Mouse (Mus musculus) gonadal fat pad, adult 2 months (tissue): ENCODE measurements around the gene Med16. TPM values are rescaled to one million over a fixed set of nuclear protein-coding genes. Genes with fewer than 3 reads are reported as not detected.
"Not testable (repeated sequence)": the region's sequence is repeated elsewhere in the genome, so short reads cannot be mapped to it uniquely, and the experiment has no call there.

Experiments used
- DNase-seq: peaks from one replicate; pipeline ENCODE4 v3.0.0-alpha.2; 2012; ENCODE audit warnings: low read depth
- polyA plus RNA-seq: library from polyadenylated mRNA; depleted of rRNA; stranded (reverse); fragments of >200 nt; gene quantifications from 2 replicates; pipeline ENCODE4 v1.2.3, GENCODE M21; 2012

Gene Med16
- polyA plus RNA-seq, 1 experiment = 66.8 TPM

DNA sequence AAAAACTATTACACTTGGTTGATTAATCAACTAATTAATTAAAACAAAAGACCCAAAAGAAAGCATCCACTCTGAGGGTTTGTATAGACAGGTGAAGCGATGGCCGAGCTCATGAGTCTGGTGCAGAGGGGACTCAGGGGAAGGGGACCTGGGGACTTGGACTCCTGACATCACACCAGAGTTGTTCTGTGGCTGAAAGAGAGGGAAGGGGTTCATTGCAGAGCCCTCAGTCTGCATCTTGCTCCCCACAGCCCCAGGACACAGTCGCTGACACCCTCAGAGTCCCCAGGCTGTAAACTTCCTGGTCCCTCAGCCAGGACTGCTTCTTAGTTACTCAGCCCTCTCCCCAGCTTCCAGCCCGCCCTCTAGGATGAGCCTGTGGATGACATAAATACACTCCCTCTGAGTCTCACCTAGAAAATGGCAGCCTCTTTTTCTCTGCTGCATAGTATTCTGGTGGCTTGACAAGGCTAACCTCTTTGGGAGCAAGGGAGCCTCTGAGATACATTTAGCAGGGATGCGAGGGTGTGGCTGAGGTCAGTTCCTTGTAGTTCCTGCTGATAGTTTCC is 8.9 kb upstream of the Med16 start:
- DNase-seq = no peak

DNA sequence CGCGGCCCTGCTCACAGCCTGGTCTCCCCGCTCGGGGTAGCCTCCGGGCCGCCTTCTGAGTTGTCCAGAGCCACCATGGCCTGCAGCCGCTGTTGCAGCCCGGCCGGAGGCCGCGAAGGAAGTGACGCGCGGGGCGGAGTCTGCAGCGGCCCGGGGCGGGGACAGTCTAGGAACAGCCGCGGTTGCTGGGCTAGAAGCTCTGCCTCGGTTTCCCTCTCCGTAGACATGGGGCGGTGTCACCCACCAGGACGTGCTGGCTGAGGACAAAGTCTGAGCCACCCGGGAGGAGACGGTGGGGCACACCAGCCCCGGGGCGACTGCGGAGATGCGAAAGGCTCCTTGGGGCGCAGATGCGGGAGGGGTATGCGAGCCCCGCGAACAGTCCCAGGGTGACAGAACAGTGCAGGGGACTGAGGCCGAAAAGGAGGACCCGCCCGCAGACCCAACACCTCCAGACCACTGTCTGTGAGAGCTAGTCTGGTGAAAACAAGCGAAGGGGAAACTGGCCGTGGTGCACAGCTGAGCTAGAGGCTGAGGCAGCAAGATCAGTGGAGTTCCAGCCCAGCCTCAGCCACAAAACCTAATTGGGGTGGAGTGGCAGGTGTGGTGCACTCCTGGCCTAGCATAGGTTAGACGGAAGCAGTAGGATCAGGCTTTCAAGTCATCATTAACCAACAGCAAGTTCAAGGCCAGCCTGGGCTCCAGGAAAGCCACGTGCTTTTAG is 8.2 kb upstream of the Med16 start, which contains the start of gene Kiss1r:
Gene Kiss1r, plus strand, starts transcription at position 164 of the 724 bp plus-strand sequence.
- DNase-seq = no peak

GRCm38 (mm10) chr10:79916081-79916480 is 7.4 kb upstream of the Med16 start:
- no peak for DNase-seq

DNA sequence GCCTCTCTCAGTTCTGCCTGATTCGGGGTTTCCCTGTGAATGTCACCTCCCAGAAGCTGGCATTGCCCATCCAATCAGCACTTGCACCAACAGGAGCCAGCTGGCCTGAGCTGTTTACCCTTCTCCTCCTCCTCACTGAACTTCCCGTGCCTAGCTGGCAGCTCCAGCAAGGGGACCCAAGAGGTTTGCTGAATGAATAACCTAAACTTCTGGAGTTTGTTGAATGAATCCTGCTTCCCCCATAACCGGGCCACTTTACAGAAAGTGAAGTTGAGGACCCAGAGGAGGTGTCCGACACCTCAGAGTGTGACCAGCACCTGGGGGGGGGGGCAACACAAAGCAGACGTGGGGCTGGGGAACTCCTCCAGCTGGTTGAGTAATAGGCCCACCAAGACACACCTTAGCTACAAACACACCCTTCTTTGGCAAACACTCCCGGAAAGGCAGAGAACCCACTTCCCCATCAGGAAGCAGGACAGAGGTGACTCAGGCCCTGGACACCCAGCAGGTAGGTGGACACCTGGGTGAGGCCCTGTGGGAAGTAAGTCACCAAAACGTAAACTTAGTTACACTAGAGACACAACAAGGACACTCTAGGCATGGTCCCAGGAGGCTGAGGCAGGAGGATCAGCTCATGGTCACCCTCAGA is 6.3 kb upstream of the Med16 start:
- no peak for DNase-seq

DNA sequence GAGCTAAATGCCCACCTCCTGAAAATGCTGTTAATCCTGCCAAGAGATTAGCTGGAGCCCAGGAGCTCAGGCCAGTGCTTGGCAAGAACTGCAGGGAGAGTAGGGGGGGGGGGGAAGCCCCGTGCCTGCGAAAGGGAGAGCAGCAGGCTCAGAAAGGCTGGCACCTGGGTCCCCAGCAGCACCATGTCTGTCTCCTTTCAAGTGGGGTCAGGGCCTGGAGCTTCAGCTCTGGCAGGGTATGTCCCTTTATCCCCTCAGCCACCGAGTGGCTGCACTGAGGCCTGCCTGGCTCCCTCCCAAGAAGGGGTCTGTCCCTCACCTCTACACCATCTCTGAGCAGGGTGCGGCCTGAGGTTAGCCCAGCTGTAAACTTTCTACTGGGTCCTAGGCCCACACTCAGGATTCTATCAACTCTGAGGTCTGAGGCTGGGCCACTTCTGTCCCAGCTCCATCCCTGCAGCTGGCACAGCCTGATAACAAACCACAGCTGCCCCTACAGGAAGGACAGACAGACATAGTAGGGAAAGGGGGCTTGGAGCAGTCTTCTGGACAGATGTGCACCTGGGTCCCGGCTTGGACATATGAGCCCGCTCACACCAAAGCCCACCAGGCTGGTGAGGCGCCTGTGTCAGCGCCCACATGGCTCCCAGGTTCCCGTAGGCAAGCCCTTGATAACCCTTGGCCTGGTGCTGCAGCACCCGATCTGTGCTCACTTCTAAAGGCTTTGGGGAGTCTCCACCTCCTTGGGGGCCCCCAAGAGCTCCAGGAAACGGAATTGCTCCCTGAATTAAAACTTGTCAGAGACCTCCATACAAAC is 5.6 kb upstream of the Med16 start:
- no peak for DNase-seq

DNA sequence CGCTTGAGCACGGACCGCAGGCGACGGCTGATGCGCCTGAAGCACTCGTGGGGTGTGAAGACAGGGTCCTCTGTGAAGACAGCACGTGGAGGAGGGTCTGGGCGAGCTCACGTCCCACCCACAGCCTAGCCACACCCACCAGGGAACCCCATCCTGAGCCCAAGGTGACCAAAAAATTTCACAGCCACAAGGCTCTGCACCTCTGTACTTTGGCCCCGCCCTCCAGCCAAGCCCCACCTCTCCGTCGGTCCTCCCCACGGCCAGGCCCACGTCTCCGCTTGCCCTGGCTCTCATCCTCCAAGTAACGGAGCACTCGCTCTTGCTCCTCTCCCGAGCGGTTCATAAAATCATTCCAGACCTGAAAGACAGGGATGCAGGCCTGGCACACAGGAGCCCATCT is 3.7 kb upstream of the Med16 start:
- no peak for DNase-seq

GRCm38 (mm10) chr10:79910556-79910955 is 1.8 kb upstream of the Med16 start, which contains the start of gene Gm26602:
Gene Gm26602 (plus strand): TSS chr10:79910856.
- DNase-seq = no peak

- DNase-seq = no peak
Measured at GRCm38 (mm10) chr10:79909092-79909922, 584 bp upstream of the Med16 start.

DNA sequence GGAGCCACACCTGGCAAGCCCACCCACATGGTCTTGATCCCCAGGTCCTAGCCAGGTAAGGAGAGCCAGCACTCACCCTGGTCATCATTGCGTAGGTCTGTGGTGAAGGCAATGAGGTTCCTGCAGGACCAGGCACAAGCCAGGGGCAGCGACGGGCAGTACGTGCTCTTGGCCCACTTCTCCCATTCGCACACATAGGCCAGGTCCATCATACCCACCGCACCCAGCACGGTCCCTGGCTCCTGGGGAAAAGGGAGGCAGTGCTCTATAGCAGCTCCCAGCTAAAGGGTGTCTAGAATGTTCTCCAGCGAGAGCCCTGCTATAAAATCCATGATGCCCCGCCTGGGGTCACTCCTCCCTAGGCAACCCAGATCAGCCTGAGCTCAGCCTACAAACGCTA is 1.3 kb downstream of the Med16 start:
- DNase-seq = no peak

- DNase-seq = no peak
Measured at GRCm38 (mm10) chr10:79906712-79907111, 2.0 kb downstream of the Med16 start.

- no peak for DNase-seq
Measured at GRCm38 (mm10) chr10:79900951-79901410, 7.7 kb downstream of the Med16 start.

DNA sequence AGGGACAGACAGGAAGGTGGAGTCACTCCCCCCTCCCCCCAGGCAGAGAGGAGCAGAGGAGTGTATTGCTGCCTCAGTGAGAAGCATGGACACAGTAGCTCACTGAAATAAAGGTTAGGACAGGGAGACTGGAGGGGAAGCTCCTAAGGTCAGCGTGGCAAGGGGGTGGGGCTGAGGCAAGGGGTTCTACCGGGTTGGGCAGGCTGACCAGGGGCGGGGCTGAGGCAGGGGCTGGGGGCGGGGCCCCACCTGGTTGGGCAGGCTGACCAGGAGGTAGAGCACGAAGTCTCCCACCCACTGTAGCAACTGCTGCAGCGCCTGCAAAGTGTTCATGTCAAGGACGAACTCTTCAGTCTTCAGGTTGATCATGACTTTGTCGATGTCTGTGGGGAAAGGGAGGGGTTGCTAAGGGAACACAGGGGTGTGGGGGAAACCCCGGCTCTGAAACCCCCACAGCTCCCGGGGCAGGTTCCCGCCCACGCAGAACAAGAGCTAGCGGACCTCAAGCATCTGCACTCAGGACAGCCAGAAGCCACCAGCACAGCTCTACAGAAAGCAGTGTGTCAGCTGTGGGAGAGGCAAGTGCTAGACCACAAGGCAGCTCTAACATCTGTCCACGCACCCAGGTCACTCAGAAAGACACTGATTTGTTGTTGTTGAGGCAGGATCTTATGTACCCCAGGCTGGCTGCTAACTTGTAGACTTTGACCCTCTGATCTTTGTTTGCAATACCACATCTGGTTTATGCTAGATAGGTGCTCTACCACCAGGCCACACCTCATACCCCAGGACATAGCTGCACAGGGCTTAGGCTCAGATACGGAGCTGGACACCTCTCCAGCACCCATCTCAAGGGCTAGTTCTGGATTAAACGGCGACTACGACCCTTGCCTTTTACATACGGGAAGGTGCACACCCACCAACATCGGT is 11.1 kb downstream of the Med16 start:
- DNase-seq = no peak

GRCm38 (mm10) chr10:79896814-79897213 is 11.9 kb downstream of the Med16 start:
- no peak for DNase-seq

- no peak for DNase-seq
Measured at GRCm38 (mm10) chr10:79896306-79896705, 12.4 kb downstream of the Med16 start.

DNA sequence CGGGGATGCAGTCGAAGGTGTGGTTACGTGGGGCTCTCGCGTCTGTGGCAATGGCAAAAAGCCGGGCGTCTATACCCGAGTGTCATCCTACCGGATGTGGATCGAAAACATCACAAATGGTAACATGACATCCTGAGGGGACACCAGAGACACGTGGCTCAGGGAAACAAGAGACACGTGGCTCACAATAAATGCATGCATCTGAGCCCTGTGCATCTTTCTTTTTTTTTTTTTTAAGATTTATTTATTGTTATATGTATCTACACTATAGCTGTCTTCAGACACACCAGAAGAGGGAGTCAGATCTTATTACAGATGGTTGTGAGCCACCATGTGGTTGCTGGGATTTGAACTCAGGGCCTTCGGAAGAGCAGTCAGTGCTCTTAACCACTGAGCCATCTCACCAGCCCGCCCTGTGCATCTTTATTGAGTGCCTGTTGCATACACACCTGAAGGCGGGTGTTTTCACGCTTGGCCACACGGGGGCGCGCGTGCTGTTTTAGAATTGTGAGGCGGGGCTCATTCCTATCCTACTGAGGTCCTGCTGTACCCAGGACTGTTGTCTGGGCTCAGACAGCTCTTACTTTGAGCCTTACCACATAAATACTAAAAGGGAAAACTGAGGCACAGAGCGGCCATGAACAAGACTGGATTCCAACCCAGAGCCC is 16.1 kb downstream of the Med16 start:
- DNase-seq = not testable (repeated sequence)

DNA sequence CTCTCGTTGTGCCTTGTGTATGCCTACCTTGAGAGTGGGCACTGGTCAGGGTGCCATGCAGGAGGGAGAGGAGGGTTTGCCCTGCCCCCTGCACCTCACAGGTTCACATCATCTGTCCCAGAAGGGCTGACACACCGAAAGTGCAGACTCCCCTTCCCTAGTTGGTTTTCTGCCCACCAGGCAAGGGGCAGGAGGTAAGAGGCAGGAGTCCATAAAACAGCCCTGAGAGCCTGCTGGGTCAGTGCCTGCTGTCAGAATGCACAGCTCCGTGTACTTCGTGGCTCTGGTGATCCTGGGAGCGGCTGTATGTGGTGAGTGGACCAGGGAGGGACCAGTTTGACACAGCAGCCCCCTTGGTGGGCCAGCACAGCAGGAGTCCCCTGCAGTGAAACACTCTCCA is 18.1 kb downstream of the Med16 start, which contains the start of gene Cfd:
Gene Cfd, plus strand, starts transcription at position 184 of the 400 bp plus-strand sequence.
- no peak for DNase-seq

DNA sequence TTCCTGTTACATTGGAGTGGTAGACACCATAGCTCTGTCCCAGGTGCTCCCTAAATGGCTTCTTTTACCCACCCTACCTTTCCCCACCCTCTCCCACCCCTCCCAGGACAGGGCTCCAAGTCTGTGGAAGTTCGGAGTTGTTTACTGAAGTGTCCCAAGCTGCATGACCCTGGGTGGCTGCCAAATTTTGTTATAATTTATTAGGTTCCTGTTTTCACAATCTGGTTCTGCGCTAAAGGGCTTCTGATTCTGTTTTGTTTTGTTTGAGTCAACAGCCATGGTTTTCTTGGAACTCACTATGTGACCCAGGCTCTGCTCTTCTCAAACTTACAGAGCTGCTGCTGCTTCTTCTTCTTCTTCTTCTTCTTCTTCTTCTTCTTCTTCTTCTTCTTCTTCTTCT is 19.3 kb downstream of the Med16 start:
- no peak for DNase-seq

GRCm38 (mm10) chr10:79886611-79887010 is 22.1 kb downstream of the Med16 start:
- DNase-seq = no peak

DNA sequence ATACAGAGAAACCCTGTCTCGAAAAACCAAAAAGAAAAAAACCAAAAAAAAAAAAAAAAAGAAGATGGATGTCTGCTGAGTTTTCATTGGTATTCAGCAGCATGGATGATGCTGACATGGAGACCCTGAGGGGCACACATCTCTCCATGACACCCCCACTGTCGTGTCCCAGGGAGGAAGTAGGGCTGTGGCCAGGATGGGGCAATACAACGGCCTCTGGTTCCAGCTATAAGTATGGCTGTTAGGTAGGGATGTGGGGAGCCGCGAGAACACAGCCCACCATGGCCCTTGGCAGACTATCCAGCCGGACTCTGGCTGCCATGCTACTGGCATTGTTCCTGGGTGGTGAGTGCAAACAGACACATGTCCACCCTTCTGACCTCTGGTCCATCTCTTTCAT is 22.7 kb downstream of the Med16 start, which contains the start of gene Elane:
Gene Elane, plus strand, starts transcription at position 194 of the 400 bp plus-strand sequence.
- no peak for DNase-seq
